Mouse (Mus musculus) spleen, adult 2 months (tissue): ENCODE measurements around the gene Eif4a1.

Experiments
- CTCF ChIP-seq: fragments of 200-500 bp; IDR thresholded peaks from 2 replicates; pipeline ENCODE4 v1.5.1; 2011; ENCODE audit warnings: mild to moderate bottlenecking, inconsistent platforms; ENCODE audit not compliant: insufficient read depth, insufficient read length, insufficient replicate concordance; ENCODE audit errors: extremely low read depth
- POLR2A ChIP-seq: fragments of 200-500 bp; IDR thresholded peaks from 2 replicates; pipeline ENCODE4 v1.6.1; 2011; ENCODE audit warnings: low read depth, low read length, inconsistent platforms

- TF ChIP-seq POLR2A (no peak), CTCF (no peak)
Measured at GRCm38 (mm10) chr11:69657462-69657881, 14.8 kb downstream of the Eif4a1 start.
